Mouse (Mus musculus) G1E (cell line): ENCODE data around the gene Btbd17. TPM values are rescaled to one million over a fixed set of nuclear protein-coding genes. Genes with fewer than 3 reads are reported as not detected.

Experiments used
- ATAC-seq: 2 replicates; pipeline ENCODE4 v1.8.0; 2016; ENCODE audit warnings: mild to moderate bottlenecking; ENCODE audit not compliant: insufficient number of reproducible peaks, poor library complexity, low FRiP score, severe bottlenecking; ENCODE audit errors: extremely low read depth
- DNase-seq: peaks from one replicate; pipeline ENCODE4 v3.0.0; 2012; ENCODE audit warnings: low spot score
- H3K27me3 ChIP-seq: 2 replicates; pipeline ENCODE4 v1.6.1; 2012; ENCODE audit warnings: mild to moderate bottlenecking, low read length, inconsistent platforms; ENCODE audit not compliant: insufficient read depth
- H3K36me3 ChIP-seq: replicated peaks from 2 replicates; pipeline ENCODE3; 2012; ENCODE audit warnings: mild to moderate bottlenecking, inconsistent platforms
- H3K4me1 ChIP-seq: 2 replicates; pipeline ENCODE4 v1.6.1; 2012; ENCODE audit warnings: low read depth, low read length, inconsistent platforms, mixed read lengths; ENCODE audit not compliant: insufficient read depth
- H3K4me3 ChIP-seq: 2 replicates; pipeline ENCODE4 v1.5.1; 2012; ENCODE audit warnings: low read depth, mild to moderate bottlenecking, inconsistent platforms, low read length, moderate library complexity, mixed read lengths
- H3K9me3 ChIP-seq: replicated peaks from 2 replicates; pipeline ENCODE4 v1.6.1; 2012; ENCODE audit warnings: inconsistent platforms
- CTCF ChIP-seq: IDR thresholded peaks from 2 replicates; pipeline ENCODE4 v1.5.1; 2012; ENCODE audit warnings: low read depth, low read length, inconsistent platforms, mixed read lengths
- GATA1 ChIP-seq: IDR thresholded peaks from 2 replicates; pipeline ENCODE4 v1.6.1; 2012; ENCODE audit warnings: borderline replicate concordance, low read length, inconsistent platforms, mixed read lengths
- GATA2 ChIP-seq: IDR thresholded peaks from 2 replicates; pipeline ENCODE4 v1.6.1; 2012; ENCODE audit warnings: low read depth, low read length, inconsistent platforms, borderline replicate concordance
- POLR2AphosphoS5 ChIP-seq: IDR thresholded peaks from 2 replicates; pipeline ENCODE4 v1.6.1; 2012; ENCODE audit warnings: low read depth, low read length, inconsistent platforms; ENCODE audit not compliant: insufficient replicate concordance
- TAL1 ChIP-seq: conservative IDR thresholded peaks from 2 replicates; pipeline ENCODE4 v1.6.1; 2012; ENCODE audit warnings: low read depth, low read length, inconsistent platforms, mixed read lengths
- polyA plus RNA-seq: library from polyadenylated mRNA; stranded (reverse); fragments of >175 nt; gene quantifications from 2 replicates; pipeline ENCODE4 v1.2.3, GENCODE M21; 2012
- total RNA-seq, 2 experiments: library from RNA; stranded (forward) in 1 of 2; stranded (reverse) in 1 of 2; fragments of 200-1000 nt in 1 of 2; fragments of >200 nt in 1 of 2; fragmentation: Nextera tagmentation in 1 of 2; gene quantifications; 2 replicates each; pipeline ENCODE4 v1.2.3; 2014 to 2017

Btbd17 gene
- total and polyA plus RNA-seq, 3 experiments = 0.11 TPM; not detected in 2

- H3K27me3 ChIP-seq = no peaks in the 10 kb centered on the region; the same call in 1 of the 2 replicates
- peaks cover 82% of the 10 kb centered on the region for H3K9me3 ChIP-seq
Observed at GRCm38 (mm10) chr11:114797176-114797575, 1.4 kb upstream of the Btbd17 start.

GRCm38 (mm10) chr11:114795231-114795746, 456 bp downstream of the Btbd17 start:
- no peaks in the 10 kb centered on the region for H3K4me1 ChIP-seq
- no peaks in the 10 kb centered on the region; the same call in 1 of the 2 replicates for H3K27me3 ChIP-seq
- H3K36me3 ChIP-seq = no peaks in the 10 kb centered on the region
- peaks cover 86% of the 10 kb centered on the region for H3K9me3 ChIP-seq
- no peak overlapping the region for H3K4me3 ChIP-seq
- DNase-seq = no peak
- no peak for ATAC-seq
- TF ChIP-seq POLR2AphosphoS5 = no peak
- TF ChIP-seq GATA1 = no peak
- no peak for TF ChIP-seq TAL1
- no peak for TF ChIP-seq GATA2
- TF ChIP-seq CTCF = no peak

More at GRCm38 (mm10) chr11:114797176-114797575, 1.4 kb upstream of the Btbd17 start:
- TF ChIP-seq CTCF = no peak
- TF ChIP-seq GATA1 = no peak
- no peak for TF ChIP-seq GATA2
- no peak for TF ChIP-seq TAL1
- no peak for TF ChIP-seq POLR2AphosphoS5
- DNase-seq (no peak), ATAC-seq (no peak)
- no peaks in the 10 kb centered on the region for H3K36me3 ChIP-seq
- no peak overlapping the region for H3K4me3 ChIP-seq
- H3K4me1 ChIP-seq = no peaks in the 10 kb centered on the region

- no peaks in the 10 kb centered on the region; the same call in 1 of the 2 replicates for H3K27me3 ChIP-seq
- H3K36me3 ChIP-seq = no peaks in the 10 kb centered on the region
- TF ChIP-seq POLR2AphosphoS5 = no peak
- TF ChIP-seq TAL1 = no peak
- no peak for TF ChIP-seq GATA1
- TF ChIP-seq GATA2 = no peak
- TF ChIP-seq CTCF = no peak
- no peak overlapping the region for H3K4me3 ChIP-seq
- DNase-seq (no peak), ATAC-seq (no peak)
- H3K4me1 ChIP-seq = no peaks in the 10 kb centered on the region
- peaks cover 87% of the 10 kb centered on the region for H3K9me3 ChIP-seq
Observed at GRCm38 (mm10) chr11:114794691-114795090, 1.1 kb downstream of the Btbd17 start.

- no peak for DNase-seq
- no peaks in the 10 kb centered on the region for H3K36me3 ChIP-seq
- H3K4me3 ChIP-seq = no peak overlapping the region; the same call in 1 of the 2 replicates
- TF ChIP-seq POLR2AphosphoS5 (no peak), CTCF (no peak), GATA2 (no peak), GATA1 (no peak)
- ATAC-seq = no peak
- no peaks in the 10 kb centered on the region; the same call in 1 of the 2 replicates for H3K27me3 ChIP-seq
- H3K4me1 ChIP-seq = no peaks in the 10 kb centered on the region
- peaks cover 92% of the 10 kb centered on the region for H3K9me3 ChIP-seq
Observed at GRCm38 (mm10) chr11:114793868-114794545, 1.7 kb downstream of the Btbd17 start.

- Histone ChIP-seq H3K36me3 (no peaks in the 10 kb centered on the region), H3K4me1 (no peaks in the 10 kb centered on the region), H3K9me3 (peaks cover 92% of the 10 kb centered on the region), H3K27me3 (no peaks in the 10 kb centered on the region; the same call in 1 of the 2 replicates), H3K4me3 (no peak overlapping the region)
- no peak for TF ChIP-seq GATA2
- TF ChIP-seq TAL1 = no peak
- TF ChIP-seq CTCF = no peak
- TF ChIP-seq GATA1 = no peak
- no peak for DNase-seq
- ATAC-seq = no peak
Observed at GRCm38 (mm10) chr11:114792931-114793494, 2.7 kb downstream of the Btbd17 start.

GRCm38 (mm10) chr11:114791891-114792411, 3.8 kb downstream of the Btbd17 start:
- Histone ChIP-seq H3K4me1 (no peaks in the 10 kb centered on the region), H3K4me3 (peak overlapping the region; percentile 33; the same call in 1 of the 2 replicates), H3K9me3 (peaks cover 93% of the 10 kb centered on the region), H3K27me3 (no peaks in the 10 kb centered on the region; the same call in 1 of the 2 replicates), H3K36me3 (no peaks in the 10 kb centered on the region)
- DNase-seq = no peak
- ATAC-seq = no peak
- TF ChIP-seq TAL1 = no peak
- TF ChIP-seq GATA1 = no peak
- no peak for TF ChIP-seq POLR2AphosphoS5
- no peak for TF ChIP-seq CTCF
- no peak for TF ChIP-seq GATA2
